Mouse (Mus musculus) embryo, embryonic 11.5 days (tissue): ENCODE results near the gene Tbx5.

ENCODE experiments used
- DNase-seq: peaks from one replicate; pipeline ENCODE4 v3.0.0-alpha.2; 2012; ENCODE audit warnings: low read depth, low spot score

Tbx5 gene

GRCm38 (mm10) chr5:119810994-119811690 is 21.3 kb upstream of the Tbx5 start:
- no peak for DNase-seq

- no peak for DNase-seq
Observed at GRCm38 (mm10) chr5:119815247-119815646, 17.2 kb upstream of the Tbx5 start.

GRCm38 (mm10) chr5:119820452-119820851 is 12.0 kb upstream of the Tbx5 start:
- no peak for DNase-seq

GRCm38 (mm10) chr5:119821506-119821905 is 11.0 kb upstream of the Tbx5 start:
- DNase-seq: no peak

- DNase-seq: no peak
Observed at GRCm38 (mm10) chr5:119827341-119827740, 5.1 kb upstream of the Tbx5 start.

GRCm38 (mm10) chr5:119830611-119831010 is 1.9 kb upstream of the Tbx5 start:
- DNase-seq: no peak

- no peak for DNase-seq
Observed at GRCm38 (mm10) chr5:119831201-119831771, 1.2 kb upstream of the Tbx5 start.

GRCm38 (mm10) chr5:119831791-119832478 is 533 bp upstream of the Tbx5 start:
- DNase-seq: no peak

- DNase-seq: no peak
Observed at GRCm38 (mm10) chr5:119833223-119834030, 959 bp downstream of the Tbx5 start.

- no peak for DNase-seq
Observed at GRCm38 (mm10) chr5:119834031-119834403, 1.5 kb downstream of the Tbx5 start.

GRCm38 (mm10) chr5:119835053-119835867 is 2.8 kb downstream of the Tbx5 start:
- DNase-seq: no peak

- no peak for DNase-seq
Observed at GRCm38 (mm10) chr5:119835868-119836209, 3.4 kb downstream of the Tbx5 start.

GRCm38 (mm10) chr5:119836618-119837305 is 4.3 kb downstream of the Tbx5 start:
- no peak for DNase-seq

GRCm38 (mm10) chr5:119837306-119837675 is 4.8 kb downstream of the Tbx5 start:
- DNase-seq: no peak

- DNase-seq: no peak
Observed at GRCm38 (mm10) chr5:119837861-119838260, 5.4 kb downstream of the Tbx5 start.

- no peak for DNase-seq
Observed at GRCm38 (mm10) chr5:119838441-119838840, 6.0 kb downstream of the Tbx5 start.

- DNase-seq: no peak
Observed at GRCm38 (mm10) chr5:119839156-119839555, 6.7 kb downstream of the Tbx5 start.

GRCm38 (mm10) chr5:119839616-119840368 is 7.3 kb downstream of the Tbx5 start:
- DNase-seq: no peak

GRCm38 (mm10) chr5:119840404-119840803 is 7.9 kb downstream of the Tbx5 start:
- no peak for DNase-seq
